Mouse (Mus musculus) NIH3T3 (cell line): ENCODE measurements around the gene Olfr709-ps1.
"Not testable (repeated sequence)": the region's sequence is repeated elsewhere in the genome, so short reads cannot be mapped to it uniquely, and the experiment has no call there.

Source experiments
- DNase-seq: peaks from one replicate; pipeline ENCODE4 v3.0.0-alpha.2; 2012; ENCODE audit warnings: low read depth

The Olfr709-ps1 gene

GRCm38 (mm10) chr7:106932119-106932518, at the start of gene Olfr709-ps1:
Gene Olfr709-ps1 (minus strand): TSS chr7:106932219.
- no peak for DNase-seq

GRCm38 (mm10) chr7:106975353-106975752, 43.3 kb upstream of the Olfr709-ps1 start, which contains the start of gene Olfr711:
Gene Olfr711 (minus strand): TSS chr7:106975453.
- no peak for DNase-seq

- peak; percentile 9 for DNase-seq
These were observed 35.5 kb upstream of the Olfr709-ps1 start for GRCm38 (mm10) chr7:106967503-106967902.

- DNase-seq: no peak
These were observed 31.8 kb upstream of the Olfr709-ps1 start, which contains the start of gene Olfr6 for GRCm38 (mm10) chr7:106963837-106964236. Gene Olfr6 (minus strand): TSS chr7:106963937.

GRCm38 (mm10) chr7:106948212-106948611, 16.2 kb upstream of the Olfr709-ps1 start, which contains the start of gene Olfr710:
Gene Olfr710 (minus strand): TSS chr7:106948312.
- no peak for DNase-seq

GRCm38 (mm10) chr7:106920961-106921360, 11.1 kb downstream of the Olfr709-ps1 start:
- not testable (repeated sequence) for DNase-seq

GRCm38 (mm10) chr7:106907676-106908075, 24.3 kb downstream of the Olfr709-ps1 start, which contains the start of gene Olfr1532-ps1:
Gene Olfr1532-ps1 (plus strand): TSS chr7:106908001.
- DNase-seq: no peak

- not testable (repeated sequence) for DNase-seq
These were observed 30.9 kb downstream of the Olfr709-ps1 start, which contains the start of gene Olfr707 for GRCm38 (mm10) chr7:106901141-106901540. Gene Olfr707 (minus strand): TSS chr7:106901241.

- DNase-seq: no peak
These were observed 44.0 kb downstream of the Olfr709-ps1 start, which contains the start of gene Olfr706 for GRCm38 (mm10) chr7:106888062-106888461. Gene Olfr706 (minus strand): TSS chr7:106888162.

GRCm38 (mm10) chr7:106876791-106877190, 55.2 kb downstream of the Olfr709-ps1 start, which contains the start of gene Olfr705:
Gene Olfr705 (minus strand): TSS chr7:106876891.
- no peak for DNase-seq
